Mouse (Mus musculus): Measurements from ENCODE around the gene Slc44a5.

GRCm38 (mm10) chr3:153960884-153961283, 12.4 kb upstream of the Slc44a5 start:
- TF ChIP-seq ZNF384 (IDR thresholded peaks at IDR 0.05; ENCODE audit: low read depth, low read length) (no peak), HCFC1 (IDR thresholded peaks at IDR 0.05; ENCODE audit: borderline replicate concordance, insufficient read depth, low read length) (no peak)
